Mouse (Mus musculus) right cerebral cortex, adult 2 months (tissue): Measurements from ENCODE around the gene Ifna16.

Source experiments
- DNase-seq, 2 experiments: peaks; one replicate each; pipeline ENCODE4 v3.0.0; 2021 to 2022; ENCODE audit warnings: low spot score in 2 of 2

The Ifna16 gene

GRCm38 (mm10) chr4:88642526-88642925 lies 34.2 kb downstream of the Ifna16 start:
- no peak for DNase-seq

DNA sequence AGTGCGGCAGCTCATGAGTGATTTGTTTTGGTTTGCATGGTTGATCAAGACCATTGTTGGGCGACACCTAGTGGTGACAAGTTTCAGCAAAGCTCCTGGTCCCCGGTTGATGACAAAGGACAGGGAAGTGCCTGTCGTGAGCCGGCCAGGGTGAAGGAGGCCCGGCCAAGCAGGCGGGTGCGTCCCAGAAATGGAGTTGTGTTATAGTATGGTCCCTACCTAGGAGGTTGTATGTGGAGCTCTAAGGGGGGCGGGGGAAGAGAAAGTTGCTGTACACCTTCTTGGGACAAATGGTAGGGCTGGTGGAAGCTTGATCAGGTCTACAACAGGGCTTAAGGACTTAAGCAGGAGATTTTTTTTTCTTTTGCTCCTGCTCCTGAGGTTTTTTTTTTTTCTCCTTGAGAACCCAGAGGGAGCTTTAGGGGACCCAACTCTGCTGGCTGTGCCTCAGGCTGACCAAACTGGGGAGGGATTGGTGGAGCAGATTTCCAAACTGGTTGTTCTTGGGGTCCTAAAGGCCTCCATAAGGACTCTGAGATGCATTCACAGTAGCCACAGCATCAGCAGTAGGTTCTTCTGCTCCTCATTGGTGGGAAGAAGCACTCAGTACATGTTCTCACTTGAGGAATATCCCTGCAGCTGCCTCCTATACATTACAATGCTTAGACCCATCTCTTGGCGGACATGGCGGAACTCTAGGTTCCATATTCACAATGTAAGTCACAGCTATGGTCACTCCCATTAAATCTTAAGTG lies 35.5 kb downstream of the Ifna16 start:
- peak; percentile 89 to 91 for DNase-seq

- no peak for DNase-seq
Measured at GRCm38 (mm10) chr4:88640704-88641076, 36.0 kb downstream of the Ifna16 start.

- no peak for DNase-seq
Measured at GRCm38 (mm10) chr4:88634311-88634710, 42.4 kb downstream of the Ifna16 start, which contains the start of gene C87499. TSS of gene C87499 (minus strand) at chr4:88634411.
